24 mouse cellular contexts compared by ENCODE assay signal in the genomic region with DNA sequence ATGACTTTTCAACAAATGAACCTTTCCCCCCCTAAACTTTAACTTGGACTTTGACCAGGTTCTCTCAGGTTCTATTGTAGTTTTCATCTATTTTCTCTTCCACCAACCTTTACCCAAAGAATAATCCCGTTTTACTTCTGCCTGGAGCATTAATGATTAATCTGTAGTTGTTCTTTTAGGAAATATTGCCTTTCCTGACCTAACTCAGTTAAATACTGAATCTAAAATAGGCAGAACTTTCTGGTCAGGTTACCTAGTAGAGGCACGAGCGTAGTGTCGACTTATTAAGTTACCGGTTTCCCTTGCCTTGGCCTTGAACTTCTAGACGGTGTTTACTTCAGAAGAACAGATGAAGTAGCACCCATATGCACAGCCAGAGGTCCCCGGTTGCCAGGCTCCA. TPM values are rescaled to one million over a fixed set of nuclear protein-coding genes. Genes with fewer than 3 reads are reported as not detected.
DNase-seq lines count a peak whose midpoint lies in the region; ATAC-seq lines count a peak whose summit lies in the region.
"Had no signal": no experiment of that assay in that cellular context is flagged by ENCODE, and none has a peak within 500 bp of the region (broad histone marks: within the 10 kb centered on the region; RNA-seq: fewer than 3 reads in every experiment).

No protein-coding gene starts in this region.

- no peak overlapping the region for H3K9ac ChIP-seq in kidney, embryonic 14.5 days (ENCODE audit: low read depth, low read length)
- H3K9ac ChIP-seq in kidney, embryonic 15.5 days: no peak overlapping the region
- no peak overlapping the region for H3K9ac ChIP-seq in kidney, embryonic 16.5 days (replicated peaks; ENCODE audit: low read length)
- no peak overlapping the region for H3K9ac ChIP-seq in forebrain, embryonic 15.5 days (replicated peaks)
- H3K9ac ChIP-seq: forebrain, embryonic 13.5 days; forebrain, postnatal 0 days; hindbrain, embryonic 12.5 days had no signal

- 81% methylated on average over 7 of the region's 7 CpGs for WGBS in kidney, embryonic 14.5 days
- 74% methylated on average over 7 of the region's 7 CpGs for WGBS in kidney, embryonic 15.5 days
- 72% methylated on average over 7 of the region's 7 CpGs for WGBS in kidney, embryonic 16.5 days
- 91% methylated on average over 7 of the region's 7 CpGs for WGBS in forebrain, embryonic 15.5 days

- no peak overlapping the region for H3K4me3 ChIP-seq in kidney, embryonic 14.5 days (ENCODE audit: low read length)
- no peak overlapping the region for H3K4me3 ChIP-seq in kidney, embryonic 15.5 days (replicated peaks)
- no peak overlapping the region for H3K4me3 ChIP-seq in kidney, embryonic 16.5 days (ENCODE audit: low read length)
- no peak overlapping the region for H3K4me3 ChIP-seq in forebrain, embryonic 15.5 days
- H3K4me3 ChIP-seq: forebrain, embryonic 10.5 days; forebrain, embryonic 13.5 days; gastrocnemius, adult 2 months; hindbrain, embryonic 12.5 days had no signal

- no peaks in the 10 kb centered on the region for H3K4me1 ChIP-seq in kidney, embryonic 14.5 days (ENCODE audit: control insufficient read depth, insufficient read depth, low read length)
- H3K4me1 ChIP-seq in kidney, embryonic 15.5 days: no peaks in the 10 kb centered on the region
- H3K4me1 ChIP-seq in kidney, embryonic 16.5 days (ENCODE audit: insufficient read depth, low read length): no peaks in the 10 kb centered on the region
- H3K4me1 ChIP-seq in forebrain, embryonic 15.5 days: peaks cover 18% of the 10 kb centered on the region
- H3K4me1 ChIP-seq: forebrain, embryonic 10.5 days; hindbrain, embryonic 12.5 days had no signal

- no peaks in the 10 kb centered on the region for H3K27me3 ChIP-seq in kidney, embryonic 14.5 days (ENCODE audit: control insufficient read depth, insufficient read depth, low read length)
- H3K27me3 ChIP-seq in kidney, embryonic 15.5 days: no peaks in the 10 kb centered on the region
- H3K27me3 ChIP-seq in kidney, embryonic 16.5 days (ENCODE audit: insufficient read depth, low read length): no peaks in the 10 kb centered on the region
- H3K27me3 ChIP-seq in forebrain, embryonic 15.5 days: no peaks in the 10 kb centered on the region
- H3K27me3 ChIP-seq: CH12.LX; forebrain, embryonic 13.5 days; hindbrain, embryonic 12.5 days had no signal

- no peaks in the 10 kb centered on the region for H3K9me3 ChIP-seq in kidney, embryonic 14.5 days (ENCODE audit: control insufficient read depth, low read length)
- no peaks in the 10 kb centered on the region for H3K9me3 ChIP-seq in kidney, embryonic 15.5 days (replicated peaks)
- no peaks in the 10 kb centered on the region; the same call in 1 of the 2 replicates for H3K9me3 ChIP-seq in kidney, embryonic 16.5 days (ENCODE audit: low read length)
- no peaks in the 10 kb centered on the region for H3K9me3 ChIP-seq in forebrain, embryonic 15.5 days
- H3K9me3 ChIP-seq: forebrain, embryonic 10.5 days; forebrain, embryonic 13.5 days; G1E; hindbrain, embryonic 12.5 days had no signal

- H3K36me3 ChIP-seq in kidney, embryonic 14.5 days (ENCODE audit: control insufficient read depth, insufficient read depth, low read length): no peaks in the 10 kb centered on the region
- H3K36me3 ChIP-seq in kidney, embryonic 15.5 days: no peaks in the 10 kb centered on the region
- no peaks in the 10 kb centered on the region for H3K36me3 ChIP-seq in kidney, embryonic 16.5 days (ENCODE audit: insufficient read depth, low read length)
- H3K36me3 ChIP-seq in forebrain, embryonic 15.5 days: no peaks in the 10 kb centered on the region
- H3K36me3 ChIP-seq: forebrain, embryonic 10.5 days; G1E; hindbrain, embryonic 12.5 days had no signal

- no peak overlapping the region for H3K4me2 ChIP-seq in kidney, embryonic 14.5 days (replicated peaks; ENCODE audit: low read depth, low read length)
- no peak overlapping the region for H3K4me2 ChIP-seq in kidney, embryonic 15.5 days
- no peak overlapping the region for H3K4me2 ChIP-seq in kidney, embryonic 16.5 days (replicated peaks; ENCODE audit: low read depth, low read length)
- H3K4me2 ChIP-seq in forebrain, embryonic 15.5 days (replicated peaks): no peak overlapping the region
- H3K4me2 ChIP-seq: forebrain, embryonic 13.5 days; heart, embryonic 11.5 days; hindbrain, embryonic 12.5 days had no signal

- ATAC-seq in kidney, embryonic 14.5 days (ENCODE audit: low FRiP score, low TSS enrichment): no peak
- no peak for ATAC-seq in kidney, embryonic 15.5 days (replicated peaks; ENCODE audit: low FRiP score)
- ATAC-seq in kidney, embryonic 16.5 days (ENCODE audit: low FRiP score, low TSS enrichment): peak; percentile 27; the same call in 1 of the 2 replicates
- no peak for ATAC-seq in forebrain, embryonic 15.5 days (replicated peaks)
- ATAC-seq: forebrain, embryonic 13.5 days; forebrain, postnatal 0 days; Patski had no signal

- peak; percentile 42 for DNase-seq in kidney, adult 11 months
- DNase-seq in kidney, adult 8-10 months: peak; percentile 40 to 69
- DNase-seq in kidney, postnatal 36 days: peak; percentile 39 to 66
- DNase-seq: adrenal gland, postnatal 10 days; adrenal gland, postnatal 36 days; B cell, adult 2 months; cerebellum, adult 18-20 months; cerebellum, adult 9-10 months; cerebellum, postnatal 14 days; forebrain, postnatal 0 days; gastrocnemius, adult 2 months; gastrocnemius, postnatal 14 days; heart, adult 11 months had no signal

- no peak overlapping the region for H3K27ac ChIP-seq in kidney, embryonic 14.5 days (ENCODE audit: low read depth, low read length)
- no peak overlapping the region for H3K27ac ChIP-seq in kidney, embryonic 15.5 days
- H3K27ac ChIP-seq in kidney, embryonic 16.5 days (ENCODE audit: low read length): 0 out of 2 replicates have a peak overlapping the region, but pooled peaks have one; percentile 1
- H3K27ac ChIP-seq in forebrain, embryonic 15.5 days (replicated peaks): no peak overlapping the region
- H3K27ac ChIP-seq: forebrain, embryonic 10.5 days; forebrain, embryonic 13.5 days; gastrocnemius, adult 2 months; hindbrain, embryonic 12.5 days had no signal

RNA-seq across cellular contexts. Expression of a gene that starts 1.7 kb away (rescaled TPM):
- polyA plus RNA-seq in kidney, embryonic 14.5 days (2014; fragmentation: Nextera tagmentation; extraction: Ambion mirVana): 5.5 and 12.3 TPM in 2 replicates
- 18.0 and 18.9 TPM in 2 replicates for polyA plus RNA-seq in kidney, embryonic 15.5 days (2015; fragmentation: Nextera tagmentation; extraction: Ambion mirVana)
- polyA plus RNA-seq in kidney, embryonic 16.5 days (2015; fragmentation: Nextera tagmentation; extraction: Ambion mirVana): 21.7 and 28.5 TPM in 2 replicates
- 13.2 and 13.9 TPM in 2 replicates for polyA plus RNA-seq in forebrain, embryonic 15.5 days (2015; fragmentation: Nextera tagmentation; extraction: Ambion mirVana)

RNA-seq across cellular contexts. Expression of a gene that starts 41.7 kb away (rescaled TPM):
- 40.0 and 45.5 TPM in 2 replicates for polyA plus RNA-seq in kidney, embryonic 14.5 days (2014; fragmentation: Nextera tagmentation; extraction: Ambion mirVana)
- polyA plus RNA-seq in kidney, embryonic 15.5 days (2015; fragmentation: Nextera tagmentation; extraction: Ambion mirVana): 33.3 and 40.9 TPM in 2 replicates
- polyA plus RNA-seq in kidney, embryonic 16.5 days (2015; fragmentation: Nextera tagmentation; extraction: Ambion mirVana): 33.8 TPM in 2 replicates
- 55.8 and 59.1 TPM in 2 replicates for polyA plus RNA-seq in forebrain, embryonic 15.5 days (2015; fragmentation: Nextera tagmentation; extraction: Ambion mirVana)
